Comparison of ENCODE assay signal across 9 mouse cellular contexts in the genomic region with DNA sequence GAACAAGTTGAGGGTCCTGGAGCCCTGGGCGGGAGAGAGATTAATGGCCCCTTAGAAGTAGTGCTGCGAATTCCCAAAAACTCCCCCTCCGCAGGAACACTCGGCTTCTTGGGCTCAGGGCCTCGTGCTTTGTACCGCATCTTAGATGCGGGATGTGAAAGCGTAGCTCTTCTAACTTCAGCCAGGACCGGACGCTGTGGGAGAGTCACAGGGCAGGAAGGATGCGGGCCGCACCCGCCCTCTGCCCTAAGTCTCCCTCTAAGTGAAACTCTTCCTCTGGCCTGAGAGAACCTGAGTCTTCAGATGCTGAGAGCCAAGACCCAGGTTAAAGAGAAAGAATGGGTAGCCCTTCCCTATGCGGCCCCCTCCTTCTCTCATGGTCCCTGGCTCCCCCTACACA. TPM values are rescaled to one million over a fixed set of nuclear protein-coding genes. Genes with fewer than 3 reads are reported as not detected.
A peak's percentile ranks its signal among the peaks of the same experiment; 100 is the strongest.
DNase-seq lines count a peak whose midpoint lies in the region; ATAC-seq and TF ChIP-seq lines count a peak whose summit lies in the region.
"Had no signal": no experiment of that assay in that cellular context is flagged by ENCODE, and none has a peak within 500 bp of the region (broad histone marks: within the 10 kb centered on the region; RNA-seq: fewer than 3 reads in every experiment).

No protein-coding gene starts in this region.

- H3K27ac ChIP-seq in forebrain, embryonic 10.5 days, result peak overlapping the region; percentile 89
- H3K27ac ChIP-seq in intestine, embryonic 15.5 days, result peak overlapping the region; percentile 56
- H3K27ac ChIP-seq in lung, embryonic 15.5 days, result peak overlapping the region; percentile 91
- H3K27ac ChIP-seq in stomach, postnatal 0 days (replicated peaks), result peak overlapping the region; percentile 86

- 2% methylated on average over 14 of the region's 14 CpGs for WGBS in forebrain, embryonic 10.5 days
- WGBS in intestine, embryonic 15.5 days, result 10% methylated on average over 14 of the region's 14 CpGs
- WGBS in lung, embryonic 15.5 days, result 3% methylated on average over 14 of the region's 14 CpGs
- 9% methylated on average over 14 of the region's 14 CpGs for WGBS in stomach, postnatal 0 days

- H3K36me3 ChIP-seq in erythroblast, embryonic 14.5 days (ENCODE audit: control insufficient read depth), result no peaks in the 10 kb centered on the region
- H3K36me3 ChIP-seq in forebrain, embryonic 10.5 days (replicated peaks), result peaks cover 22% of the 10 kb centered on the region
- 0 out of 2 replicates have a peak, but pooled peaks cover 4% of the 10 kb centered on the region for H3K36me3 ChIP-seq in intestine, embryonic 15.5 days
- H3K36me3 ChIP-seq in lung, embryonic 15.5 days, result peaks cover 15% of the 10 kb centered on the region
- no peaks in the 10 kb centered on the region; the same call in 1 of the 2 replicates for H3K36me3 ChIP-seq in stomach, postnatal 0 days (ENCODE audit: control insufficient read depth, insufficient read depth, low read length)
- H3K36me3 ChIP-seq: G1E had no signal

- peak overlapping the region; percentile 93 for H3K4me2 ChIP-seq in intestine, embryonic 15.5 days (replicated peaks)
- peak overlapping the region; percentile 79 for H3K4me2 ChIP-seq in lung, embryonic 15.5 days
- peak overlapping the region; percentile 94 for H3K4me2 ChIP-seq in stomach, postnatal 0 days (replicated peaks; ENCODE audit: low read depth)

- DNase-seq in forebrain, embryonic 10.5 days (ENCODE audit: extremely low spot score, low spot score), result peak; percentile 37
- no peak for DNase-seq in stomach, postnatal 0 days (ENCODE audit: low spot score)
- DNase-seq in thymus, postnatal 0 days (ENCODE audit: low spot score), result no peak
- DNase-seq in yolk sac, embryonic 10.5 days (ENCODE audit: low spot score), result no peak

- TF ChIP-seq EP300 in stomach, postnatal 0 days (optimal IDR thresholded peaks at IDR 0.05), result no peak

- H3K9ac ChIP-seq in intestine, embryonic 15.5 days, result peak overlapping the region; percentile 65
- peak overlapping the region; percentile 82 for H3K9ac ChIP-seq in lung, embryonic 15.5 days
- peak overlapping the region; percentile 77 for H3K9ac ChIP-seq in stomach, postnatal 0 days (ENCODE audit: low read length)

- H3K4me1 ChIP-seq in erythroblast, embryonic 14.5 days (ENCODE audit: control insufficient read depth), result peaks cover 7% of the 10 kb centered on the region
- H3K4me1 ChIP-seq in forebrain, embryonic 10.5 days, result peaks cover 77% of the 10 kb centered on the region
- H3K4me1 ChIP-seq in intestine, embryonic 15.5 days (replicated peaks), result peaks cover 56% of the 10 kb centered on the region
- peaks cover 75% of the 10 kb centered on the region for H3K4me1 ChIP-seq in lung, embryonic 15.5 days
- peaks cover 11% of the 10 kb centered on the region; the same call in 1 of the 2 replicates for H3K4me1 ChIP-seq in stomach, postnatal 0 days (replicated peaks; ENCODE audit: control insufficient read depth, insufficient read depth)

- peaks cover 2% of the 10 kb centered on the region; the same call in 1 of the 2 replicates for H3K9me3 ChIP-seq in erythroblast, embryonic 14.5 days (ENCODE audit: control insufficient read depth, low read length)
- H3K9me3 ChIP-seq in forebrain, embryonic 10.5 days, result no peaks in the 10 kb centered on the region
- H3K9me3 ChIP-seq in intestine, embryonic 15.5 days, result no peaks in the 10 kb centered on the region
- no peaks in the 10 kb centered on the region for H3K9me3 ChIP-seq in lung, embryonic 15.5 days
- no peaks in the 10 kb centered on the region for H3K9me3 ChIP-seq in stomach, postnatal 0 days (ENCODE audit: control insufficient read depth, low read length)

- H3K27me3 ChIP-seq in erythroblast, embryonic 14.5 days (ENCODE audit: control insufficient read depth), result peaks cover 57% of the 10 kb centered on the region
- H3K27me3 ChIP-seq in forebrain, embryonic 10.5 days (ENCODE audit: poor library complexity, severe bottlenecking), result peaks cover 49% of the 10 kb centered on the region
- H3K27me3 ChIP-seq in intestine, embryonic 15.5 days (replicated peaks), result no peaks in the 10 kb centered on the region
- H3K27me3 ChIP-seq in lung, embryonic 15.5 days, result 0 out of 2 replicates have a peak, but pooled peaks cover 6% of the 10 kb centered on the region
- no peaks in the 10 kb centered on the region for H3K27me3 ChIP-seq in stomach, postnatal 0 days (ENCODE audit: control insufficient read depth, insufficient read depth, low read length)

- TF ChIP-seq CTCF in stomach, postnatal 0 days (IDR thresholded peaks at IDR 0.05; ENCODE audit: low read depth), result no peak

- peak overlapping the region; percentile 43 for H3K4me3 ChIP-seq in erythroblast, embryonic 14.5 days (replicated peaks)
- H3K4me3 ChIP-seq in forebrain, embryonic 10.5 days, result peak overlapping the region; percentile 89
- H3K4me3 ChIP-seq in intestine, embryonic 15.5 days (replicated peaks), result peak overlapping the region; percentile 61
- peak overlapping the region; percentile 78 for H3K4me3 ChIP-seq in lung, embryonic 15.5 days
- H3K4me3 ChIP-seq in stomach, postnatal 0 days (ENCODE audit: low read depth, low read length), result peak overlapping the region; percentile 71

- ATAC-seq in erythroblast, adult 5-6 weeks (replicated peaks; ENCODE audit: low FRiP score, poor library complexity, severe bottlenecking), result no peak
- no peak for ATAC-seq in intestine, embryonic 15.5 days
- ATAC-seq in lung, embryonic 15.5 days (ENCODE audit: borderline replicate concordance, extremely low read depth, low FRiP score, low TSS enrichment), result no peak
- ATAC-seq in stomach, postnatal 0 days (ENCODE audit: low FRiP score, low TSS enrichment), result no peak

RNA-seq across cellular contexts. Expression of a gene that starts 1.0 kb away (rescaled TPM):
- polyA plus RNA-seq in erythroblast, embryonic 14.5 days (2012), result 0.05 TPM in 1 of 2 replicates, not detected in the other
- total RNA-seq in erythroblast, adult 5-6 weeks (2015; ENCODE audit: low replicate concordance), result not detected in 2 replicates
- 0.84 TPM in 1 of 2 replicates, not detected in the other for total RNA-seq in erythroblast, adult 5-6 weeks (2017; ENCODE audit: low replicate concordance)
- 2.6 and 4.1 TPM in 2 replicates for polyA plus RNA-seq in forebrain, embryonic 10.5 days (2016; fragmentation: Nextera tagmentation; extraction: Ambion mirVana)
- polyA plus RNA-seq in intestine, embryonic 15.5 days (2015; fragmentation: Nextera tagmentation; extraction: Ambion mirVana), result 3.9 and 4.8 TPM in 2 replicates
- 6.9 and 7.9 TPM in 2 replicates for polyA plus RNA-seq in lung, embryonic 15.5 days (2015; fragmentation: Nextera tagmentation; extraction: Ambion mirVana)
- 2.0 TPM in 2 replicates for polyA plus RNA-seq in stomach, postnatal 0 days (2015; fragmentation: Nextera tagmentation; extraction: Ambion mirVana)
- polyA plus RNA-seq in thymus, postnatal 0 days (2015; fragmentation: Nextera tagmentation; extraction: Ambion mirVana), result 1.2 TPM in 2 replicates

RNA-seq across cellular contexts. Expression of a gene that starts 29.1 kb away (rescaled TPM):
- 0.14 and 0.16 TPM in 2 replicates for polyA plus RNA-seq in erythroblast, embryonic 14.5 days (2012)
- total RNA-seq in erythroblast, adult 5-6 weeks (2015; ENCODE audit: low replicate concordance), result 3.3 and 11.3 TPM in 2 replicates
- total RNA-seq in erythroblast, adult 5-6 weeks (2017; ENCODE audit: low replicate concordance), result 6.0 and 15.7 TPM in 2 replicates
- 3.7 and 5.2 TPM in 2 replicates for polyA plus RNA-seq in forebrain, embryonic 10.5 days (2016; fragmentation: Nextera tagmentation; extraction: Ambion mirVana)
- 7.9 and 8.9 TPM in 2 replicates for polyA plus RNA-seq in intestine, embryonic 15.5 days (2015; fragmentation: Nextera tagmentation; extraction: Ambion mirVana)
- 9.2 and 9.9 TPM in 2 replicates for polyA plus RNA-seq in lung, embryonic 15.5 days (2015; fragmentation: Nextera tagmentation; extraction: Ambion mirVana)
- 9.4 and 17.1 TPM in 2 replicates for polyA plus RNA-seq in stomach, postnatal 0 days (2015; fragmentation: Nextera tagmentation; extraction: Ambion mirVana)
- polyA plus RNA-seq in thymus, postnatal 0 days (2015; fragmentation: Nextera tagmentation; extraction: Ambion mirVana), result 24.4 and 27.4 TPM in 2 replicates
- total RNA-seq: G1E had no signal

RNA-seq across cellular contexts. Expression of a gene that starts 51.1 kb away (rescaled TPM):
- 0.02 and 0.03 TPM in 2 replicates for polyA plus RNA-seq in erythroblast, embryonic 14.5 days (2012)
- total RNA-seq in erythroblast, adult 5-6 weeks (2015; ENCODE audit: low replicate concordance), result 0.38 and 0.84 TPM in 2 replicates
- 2.6 and 2.9 TPM in 2 replicates for total RNA-seq in erythroblast, adult 5-6 weeks (2017; ENCODE audit: low replicate concordance)
- 5.8 TPM in 2 replicates for polyA plus RNA-seq in forebrain, embryonic 10.5 days (2016; fragmentation: Nextera tagmentation; extraction: Ambion mirVana)
- 9.1 and 9.3 TPM in 2 replicates for polyA plus RNA-seq in intestine, embryonic 15.5 days (2015; fragmentation: Nextera tagmentation; extraction: Ambion mirVana)
- polyA plus RNA-seq in lung, embryonic 15.5 days (2015; fragmentation: Nextera tagmentation; extraction: Ambion mirVana), result 5.9 and 6.0 TPM in 2 replicates
- 6.9 and 8.1 TPM in 2 replicates for polyA plus RNA-seq in stomach, postnatal 0 days (2015; fragmentation: Nextera tagmentation; extraction: Ambion mirVana)
- 3.9 and 4.6 TPM in 2 replicates for polyA plus RNA-seq in thymus, postnatal 0 days (2015; fragmentation: Nextera tagmentation; extraction: Ambion mirVana)
- polyA plus RNA-seq: G1E had no signal

RNA-seq across cellular contexts. Expression of a gene that starts 59.1 kb away (rescaled TPM):
- polyA plus RNA-seq in erythroblast, embryonic 14.5 days (2012), result 2.8 and 3.0 TPM in 2 replicates
- 7.9 and 14.2 TPM in 2 replicates for total RNA-seq in erythroblast, adult 5-6 weeks (2015; ENCODE audit: low replicate concordance)
- total RNA-seq in erythroblast, adult 5-6 weeks (2017; ENCODE audit: low replicate concordance), result 13.0 and 14.1 TPM in 2 replicates
- polyA plus RNA-seq in forebrain, embryonic 10.5 days (2016; fragmentation: Nextera tagmentation; extraction: Ambion mirVana), result 77.2 and 77.8 TPM in 2 replicates
- polyA plus RNA-seq in intestine, embryonic 15.5 days (2015; fragmentation: Nextera tagmentation; extraction: Ambion mirVana), result 61.1 and 62.0 TPM in 2 replicates
- 74.5 and 76.8 TPM in 2 replicates for polyA plus RNA-seq in lung, embryonic 15.5 days (2015; fragmentation: Nextera tagmentation; extraction: Ambion mirVana)
- 49.3 and 50.4 TPM in 2 replicates for polyA plus RNA-seq in stomach, postnatal 0 days (2015; fragmentation: Nextera tagmentation; extraction: Ambion mirVana)
- polyA plus RNA-seq in thymus, postnatal 0 days (2015; fragmentation: Nextera tagmentation; extraction: Ambion mirVana), result 95.1 and 103 TPM in 2 replicates
